Mouse (Mus musculus): ENCODE results near the gene Spns3.

- no peak for TF ChIP-seq CTCF (IDR thresholded peaks at IDR 0.05; ENCODE audit: borderline replicate concordance, control insufficient read depth, extremely low read depth, insufficient read depth, low read length, poor library complexity)
- no peak for TF ChIP-seq POLR2A (IDR thresholded peaks at IDR 0.05; ENCODE audit: control insufficient read depth, extremely low read depth, insufficient read depth, low read length, poor library complexity)
Observed at GRCm38 (mm10) chr11:72521598-72522541, 28.4 kb downstream of the Spns3 start.
